Mouse (Mus musculus) heart, postnatal 0 days (tissue): ENCODE measurements around the gene Fzd7.

Source experiments
- CTCF ChIP-seq: IDR thresholded peaks from 2 replicates; pipeline ENCODE4 v1.5.1; 2016; ENCODE audit warnings: antibody characterized with exemption, control low read depth, low read depth
- EP300 ChIP-seq: IDR thresholded peaks from 2 replicates; pipeline ENCODE4 v1.6.1; 2016; ENCODE audit warnings: antibody characterized with exemption, low read depth

- TF ChIP-seq CTCF (no peak), EP300 (no peak)
Observed at GRCm38 (mm10) chr1:59458886-59459285, 23.3 kb upstream of the Fzd7 start.
